Mouse (Mus musculus): Measurements from ENCODE around the gene Ppfibp1. TPM values are rescaled to one million over a fixed set of nuclear protein-coding genes. Genes with fewer than 3 reads are reported as not detected.

Gene Ppfibp1
- polyA plus RNA-seq, 1 experiment from 2014 or later, result 30.5 TPM

- Histone ChIP-seq H3K4me1 (ENCODE audit: control insufficient read depth, insufficient read depth, low read length) (peaks cover 3% of the 10 kb centered on the region; the same call in 1 of the 2 replicates), H3K4me3 (ENCODE audit: low read depth, low read length) (peak overlapping the region; percentile 65), H3K9me3 (ENCODE audit: control insufficient read depth, low read length) (no peaks in the 10 kb centered on the region), H3K9ac (ENCODE audit: low read length) (peak overlapping the region; percentile 71), H3K27ac (ENCODE audit: low read depth, low read length) (no peak overlapping the region), H3K27me3 (ENCODE audit: control insufficient read depth, insufficient read depth, low read length) (peaks cover 8% of the 10 kb centered on the region), H3K4me2 (ENCODE audit: low read depth) (peak overlapping the region; percentile 83), H3K36me3 (ENCODE audit: control insufficient read depth, insufficient read depth, low read length) (no peaks in the 10 kb centered on the region)
- ATAC-seq (ENCODE audit: insufficient read depth, low FRiP score, low TSS enrichment) (peak; percentile 46), DNase-seq (ENCODE audit: low spot score) (no peak)
- 9% methylated on average over 22 of the region's 26 CpGs for WGBS
Measured at GRCm38 (mm10) chr6:146888660-146889490, 588 bp downstream of the Ppfibp1 start.

GRCm38 (mm10) chr6:146890215-146890614, 1.9 kb downstream of the Ppfibp1 start:
- no peaks in the 10 kb centered on the region for H3K36me3 ChIP-seq (ENCODE audit: control insufficient read depth, insufficient read depth, low read length)
- H3K9me3 ChIP-seq (ENCODE audit: control insufficient read depth, low read length), result no peaks in the 10 kb centered on the region
- H3K27ac ChIP-seq (ENCODE audit: low read depth, low read length), result no peak overlapping the region
- DNase-seq (ENCODE audit: low spot score) (no peak), ATAC-seq (ENCODE audit: insufficient read depth, low FRiP score, low TSS enrichment) (no peak)
- no peak overlapping the region; the same call in 1 of the 2 replicates for H3K4me2 ChIP-seq (ENCODE audit: low read depth)
- no peak overlapping the region for H3K4me3 ChIP-seq (ENCODE audit: low read depth, low read length)
- H3K27me3 ChIP-seq (ENCODE audit: control insufficient read depth, insufficient read depth, low read length), result peaks cover 16% of the 10 kb centered on the region
- 66% methylated on average over 2 of the region's 2 CpGs for WGBS
- H3K9ac ChIP-seq (ENCODE audit: low read length), result no peak overlapping the region
- peaks cover 3% of the 10 kb centered on the region; the same call in 1 of the 2 replicates for H3K4me1 ChIP-seq (ENCODE audit: control insufficient read depth, insufficient read depth, low read length)

- ATAC-seq (ENCODE audit: insufficient read depth, low FRiP score, low TSS enrichment), result no peak
- Histone ChIP-seq H3K27me3 (ENCODE audit: control insufficient read depth, insufficient read depth, low read length) (peaks cover 16% of the 10 kb centered on the region), H3K27ac (ENCODE audit: low read depth, low read length) (no peak overlapping the region), H3K4me1 (ENCODE audit: control insufficient read depth, insufficient read depth, low read length) (peaks cover 3% of the 10 kb centered on the region; the same call in 1 of the 2 replicates), H3K9ac (ENCODE audit: low read length) (no peak overlapping the region), H3K36me3 (ENCODE audit: control insufficient read depth, insufficient read depth, low read length) (no peaks in the 10 kb centered on the region), H3K9me3 (ENCODE audit: control insufficient read depth, low read length) (no peaks in the 10 kb centered on the region), H3K4me3 (ENCODE audit: low read depth, low read length) (no peak overlapping the region), H3K4me2 (ENCODE audit: low read depth) (peak overlapping the region; percentile 17; the same call in 1 of the 2 replicates)
- no peak for DNase-seq (ENCODE audit: low spot score)
Measured at GRCm38 (mm10) chr6:146890633-146891032, 2.3 kb downstream of the Ppfibp1 start.

DNA sequence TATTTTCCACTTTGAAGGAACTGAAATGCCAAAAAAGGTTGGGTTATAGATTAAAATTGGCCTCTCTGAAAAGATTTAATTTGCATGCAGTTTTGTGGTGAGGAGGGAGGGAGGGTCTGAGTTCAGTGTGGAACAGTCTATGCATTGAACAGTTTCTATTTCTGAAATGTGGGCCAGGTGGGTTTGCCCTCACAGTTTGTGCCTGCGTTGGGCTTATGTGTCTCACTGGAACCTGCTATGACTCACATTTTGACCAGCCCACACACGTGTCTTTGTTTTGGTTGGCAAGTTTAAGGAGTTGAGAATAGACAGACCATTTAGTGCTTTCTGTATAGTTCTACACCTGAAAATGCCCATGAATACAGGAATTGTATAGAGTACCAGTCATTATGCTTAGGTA, 5.6 kb downstream of the Ppfibp1 start:
- Histone ChIP-seq H3K27ac (ENCODE audit: low read depth, low read length) (no peak overlapping the region), H3K4me3 (ENCODE audit: low read depth, low read length) (no peak overlapping the region), H3K9ac (ENCODE audit: low read length) (no peak overlapping the region), H3K4me1 (ENCODE audit: control insufficient read depth, insufficient read depth, low read length) (peaks cover 3% of the 10 kb centered on the region; the same call in 1 of the 2 replicates), H3K9me3 (ENCODE audit: control insufficient read depth, low read length) (no peaks in the 10 kb centered on the region), H3K4me2 (ENCODE audit: low read depth) (no peak overlapping the region), H3K36me3 (ENCODE audit: control insufficient read depth, insufficient read depth, low read length) (no peaks in the 10 kb centered on the region), H3K27me3 (ENCODE audit: control insufficient read depth, insufficient read depth, low read length) (peaks cover 14% of the 10 kb centered on the region)
- ATAC-seq (ENCODE audit: insufficient read depth, low FRiP score, low TSS enrichment) (no peak), DNase-seq (ENCODE audit: low spot score) (no peak)
- WGBS, result 72% methylated on average over 2 of the region's 2 CpGs

- ATAC-seq (ENCODE audit: insufficient read depth, low FRiP score, low TSS enrichment), result no peak
- no peak for DNase-seq (ENCODE audit: low spot score)
- WGBS, result 86% methylated on average over 6 of the region's 6 CpGs
- H3K4me3 ChIP-seq (ENCODE audit: low read depth, low read length), result no peak overlapping the region
- H3K9me3 ChIP-seq (ENCODE audit: control insufficient read depth, low read length), result no peaks in the 10 kb centered on the region
- H3K27me3 ChIP-seq (ENCODE audit: control insufficient read depth, insufficient read depth, low read length), result peaks cover 9% of the 10 kb centered on the region
- H3K27ac ChIP-seq (ENCODE audit: low read depth, low read length), result no peak overlapping the region
- H3K9ac ChIP-seq (ENCODE audit: low read length), result no peak overlapping the region
- no peaks in the 10 kb centered on the region for H3K4me1 ChIP-seq (ENCODE audit: control insufficient read depth, insufficient read depth, low read length)
- no peaks in the 10 kb centered on the region for H3K36me3 ChIP-seq (ENCODE audit: control insufficient read depth, insufficient read depth, low read length)
- H3K4me2 ChIP-seq (ENCODE audit: low read depth), result no peak overlapping the region
Measured at GRCm38 (mm10) chr6:146898709-146899108, 10.4 kb downstream of the Ppfibp1 start.

GRCm38 (mm10) chr6:146899647-146900046, 11.4 kb downstream of the Ppfibp1 start:
- Histone ChIP-seq H3K27ac (ENCODE audit: low read depth, low read length) (no peak overlapping the region), H3K9me3 (ENCODE audit: control insufficient read depth, low read length) (no peaks in the 10 kb centered on the region), H3K4me3 (ENCODE audit: low read depth, low read length) (no peak overlapping the region), H3K9ac (ENCODE audit: low read length) (no peak overlapping the region), H3K36me3 (ENCODE audit: control insufficient read depth, insufficient read depth, low read length) (no peaks in the 10 kb centered on the region), H3K4me1 (ENCODE audit: control insufficient read depth, insufficient read depth, low read length) (no peaks in the 10 kb centered on the region), H3K27me3 (ENCODE audit: control insufficient read depth, insufficient read depth, low read length) (peaks cover under 1% of the 10 kb centered on the region; the same call in 1 of the 2 replicates), H3K4me2 (ENCODE audit: low read depth) (no peak overlapping the region)
- ATAC-seq (ENCODE audit: insufficient read depth, low FRiP score, low TSS enrichment), result no peak
- no peak for DNase-seq (ENCODE audit: low spot score)
- WGBS, result 87% methylated on average over 2 of the region's 2 CpGs

DNA sequence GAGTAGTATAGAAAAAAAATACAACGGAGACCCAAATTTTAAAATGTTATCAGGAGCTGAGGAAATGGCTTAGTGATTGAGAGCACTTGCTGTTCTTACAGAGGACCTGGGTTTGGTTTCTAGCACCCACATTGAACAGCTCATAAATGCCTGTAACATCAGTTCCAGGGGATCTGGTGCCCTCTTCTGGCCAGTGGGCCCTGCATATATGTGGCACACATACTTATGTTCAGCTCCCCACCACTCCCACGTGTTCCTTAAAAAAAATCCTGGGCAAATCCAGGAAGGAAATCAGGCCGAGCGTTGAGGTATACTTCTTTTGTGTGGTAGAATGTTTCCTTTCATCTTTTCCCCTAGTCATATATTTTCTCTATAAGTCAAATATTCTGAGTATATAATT, 13.6 kb downstream of the Ppfibp1 start:
- 95% methylated on average over 4 of the region's 4 CpGs for WGBS
- H3K9ac ChIP-seq (ENCODE audit: low read length), result no peak overlapping the region

DNA sequence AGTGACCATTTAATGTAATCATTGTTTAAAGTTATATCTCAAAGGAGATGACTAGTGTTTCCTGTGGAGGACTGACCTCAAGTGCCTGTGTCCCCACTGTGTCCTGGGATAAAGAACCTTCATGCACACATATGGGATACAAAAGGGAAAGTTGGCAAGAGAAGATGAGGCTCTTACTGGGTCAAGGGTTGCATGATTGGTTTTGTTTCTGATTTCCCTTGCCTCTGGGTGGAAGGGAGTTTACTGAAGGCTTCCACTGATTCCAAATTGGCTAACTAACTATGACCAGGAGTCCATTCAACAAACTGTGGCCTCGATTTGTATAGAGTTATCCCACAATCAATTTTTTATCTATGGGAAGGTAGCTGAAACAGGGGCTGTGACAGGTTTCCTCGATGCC, 15.3 kb downstream of the Ppfibp1 start:
- H3K36me3 ChIP-seq (ENCODE audit: control insufficient read depth, insufficient read depth, low read length), result no peaks in the 10 kb centered on the region
- no peaks in the 10 kb centered on the region for H3K27me3 ChIP-seq (ENCODE audit: control insufficient read depth, insufficient read depth, low read length)
- H3K9ac ChIP-seq (ENCODE audit: low read length), result no peak overlapping the region
- no peak overlapping the region for H3K27ac ChIP-seq (ENCODE audit: low read depth, low read length)
- ATAC-seq (ENCODE audit: insufficient read depth, low FRiP score, low TSS enrichment) (no peak), DNase-seq (ENCODE audit: low spot score) (no peak)
- H3K9me3 ChIP-seq (ENCODE audit: control insufficient read depth, low read length), result no peaks in the 10 kb centered on the region
- WGBS, result 92% methylated on average over 2 of the region's 2 CpGs
- no peaks in the 10 kb centered on the region for H3K4me1 ChIP-seq (ENCODE audit: control insufficient read depth, insufficient read depth, low read length)
- no peak overlapping the region for H3K4me3 ChIP-seq (ENCODE audit: low read depth, low read length)
- H3K4me2 ChIP-seq (ENCODE audit: low read depth), result no peak overlapping the region

More for the DNA sequence above, 13.6 kb downstream of the Ppfibp1 start:
- no peak overlapping the region for H3K4me3 ChIP-seq (ENCODE audit: low read depth, low read length)
- DNase-seq (ENCODE audit: low spot score) (no peak), ATAC-seq (ENCODE audit: insufficient read depth, low FRiP score, low TSS enrichment) (no peak)
- H3K36me3 ChIP-seq (ENCODE audit: control insufficient read depth, insufficient read depth, low read length), result no peaks in the 10 kb centered on the region
- H3K9me3 ChIP-seq (ENCODE audit: control insufficient read depth, low read length), result no peaks in the 10 kb centered on the region
- no peaks in the 10 kb centered on the region for H3K27me3 ChIP-seq (ENCODE audit: control insufficient read depth, insufficient read depth, low read length)
- no peak overlapping the region for H3K4me2 ChIP-seq (ENCODE audit: low read depth)
- H3K4me1 ChIP-seq (ENCODE audit: control insufficient read depth, insufficient read depth, low read length), result no peaks in the 10 kb centered on the region
- no peak overlapping the region for H3K27ac ChIP-seq (ENCODE audit: low read depth, low read length)

- no peak for DNase-seq (ENCODE audit: low spot score)
- Histone ChIP-seq H3K36me3 (ENCODE audit: control insufficient read depth, insufficient read depth, low read length) (no peaks in the 10 kb centered on the region), H3K9ac (ENCODE audit: low read length) (no peak overlapping the region), H3K27me3 (ENCODE audit: control insufficient read depth, insufficient read depth, low read length) (no peaks in the 10 kb centered on the region), H3K4me1 (ENCODE audit: control insufficient read depth, insufficient read depth, low read length) (no peaks in the 10 kb centered on the region), H3K9me3 (ENCODE audit: control insufficient read depth, low read length) (no peaks in the 10 kb centered on the region), H3K4me2 (ENCODE audit: low read depth) (no peak overlapping the region), H3K27ac (ENCODE audit: low read depth, low read length) (no peak overlapping the region), H3K4me3 (ENCODE audit: low read depth, low read length) (no peak overlapping the region)
- ATAC-seq (ENCODE audit: insufficient read depth, low FRiP score, low TSS enrichment), result no peak
- 90% methylated on average over 3 of the region's 3 CpGs for WGBS
Measured at GRCm38 (mm10) chr6:146904707-146905106, 16.4 kb downstream of the Ppfibp1 start.

Data from neural tube, embryonic 11.5 days (tissue).